Mouse (Mus musculus): ENCODE data around the gene Tmsb10. TPM values are rescaled to one million over a fixed set of nuclear protein-coding genes. Genes with fewer than 3 reads are reported as not detected.

Gene Tmsb10
- polyA plus RNA-seq, 1 experiment from 2014 or later, result 5,654 TPM

DNA sequence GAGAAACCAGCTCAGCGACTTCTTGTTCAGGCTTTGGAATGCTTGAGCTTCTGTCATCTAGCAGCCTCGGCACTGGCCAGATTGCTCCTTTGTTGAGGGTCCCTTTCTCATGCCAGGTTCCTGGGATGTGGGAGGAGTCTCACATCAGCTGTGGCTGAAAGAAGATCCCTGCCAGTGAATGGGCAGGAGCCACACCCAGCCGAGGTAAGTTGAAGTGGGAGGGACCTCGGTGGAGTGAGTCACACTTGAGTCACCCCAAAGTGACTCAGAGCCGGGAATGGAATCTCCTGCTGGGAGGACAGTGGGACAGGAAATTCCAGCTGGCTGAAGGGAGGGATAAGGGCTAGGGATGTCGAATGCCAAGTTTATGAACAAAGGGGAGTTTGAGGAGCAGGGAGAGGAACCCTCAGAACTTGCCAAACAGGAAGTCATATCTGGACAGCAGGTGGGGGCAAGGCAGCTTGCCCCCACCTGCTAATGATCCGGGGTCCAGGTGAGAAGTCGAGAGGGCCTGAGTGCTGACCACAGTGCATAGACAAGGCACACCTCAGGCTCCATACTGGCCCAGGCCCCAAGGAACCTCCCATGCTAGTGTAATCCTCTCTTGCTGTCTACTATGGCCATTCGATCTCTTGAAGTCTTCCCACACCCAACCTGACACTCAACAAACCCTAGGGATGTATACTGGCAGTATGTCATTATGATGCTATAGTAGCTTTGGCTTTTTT lies 31.6 kb downstream of the Tmsb10 start:
- H3K9me3 ChIP-seq (ENCODE audit: control insufficient read depth, low read length), result no peaks in the 10 kb centered on the region
- H3K27me3 ChIP-seq (ENCODE audit: control insufficient read depth, insufficient read depth, low read length), result no peaks in the 10 kb centered on the region
- H3K4me2 ChIP-seq (ENCODE audit: low read depth, low read length), result no peak overlapping the region
- 18% methylated on average over 9 of the region's 9 CpGs for WGBS
- H3K9ac ChIP-seq (replicated peaks; ENCODE audit: low read depth, low read length), result no peak overlapping the region
- H3K36me3 ChIP-seq (ENCODE audit: control insufficient read depth, insufficient read depth, low read length), result no peaks in the 10 kb centered on the region
- no peaks in the 10 kb centered on the region for H3K4me1 ChIP-seq (ENCODE audit: control insufficient read depth, insufficient read depth, low read length)
- no peak overlapping the region for H3K27ac ChIP-seq (ENCODE audit: low read depth, low read length)
- ATAC-seq (ENCODE audit: low read depth), result no peak
- no peak overlapping the region for H3K4me3 ChIP-seq (ENCODE audit: low read depth, low read length)

DNA sequence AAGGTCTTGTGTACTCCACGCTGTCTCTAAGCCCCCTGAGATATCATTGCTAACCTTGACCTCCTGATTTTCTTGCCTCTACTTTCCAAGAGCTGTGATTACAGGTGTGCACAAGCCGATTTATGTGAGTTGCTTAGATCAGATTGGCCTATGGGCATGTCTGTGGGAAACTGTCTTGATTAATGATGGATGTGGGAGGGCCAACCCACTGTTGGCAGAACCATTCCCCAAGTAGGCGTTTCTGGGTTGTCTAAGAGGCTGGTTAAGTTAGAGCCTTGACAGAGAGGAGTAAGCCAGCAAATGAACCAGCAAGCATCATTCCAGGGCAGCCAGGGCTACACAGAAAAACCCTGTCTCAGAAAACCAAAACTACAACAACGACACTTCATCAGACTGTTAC lies 32.5 kb downstream of the Tmsb10 start:
- no peaks in the 10 kb centered on the region for H3K36me3 ChIP-seq (ENCODE audit: control insufficient read depth, insufficient read depth, low read length)
- H3K9me3 ChIP-seq (ENCODE audit: control insufficient read depth, low read length), result no peaks in the 10 kb centered on the region
- H3K9ac ChIP-seq (replicated peaks; ENCODE audit: low read depth, low read length), result no peak overlapping the region
- no peak overlapping the region for H3K4me3 ChIP-seq (ENCODE audit: low read depth, low read length)
- no peaks in the 10 kb centered on the region for H3K27me3 ChIP-seq (ENCODE audit: control insufficient read depth, insufficient read depth, low read length)
- no peak overlapping the region for H3K4me2 ChIP-seq (ENCODE audit: low read depth, low read length)
- H3K27ac ChIP-seq (ENCODE audit: low read depth, low read length), result no peak overlapping the region
- 88% methylated on average over 4 of the region's 4 CpGs for WGBS
- no peaks in the 10 kb centered on the region for H3K4me1 ChIP-seq (ENCODE audit: control insufficient read depth, insufficient read depth, low read length)
- ATAC-seq (ENCODE audit: low read depth), result no peak

DNA sequence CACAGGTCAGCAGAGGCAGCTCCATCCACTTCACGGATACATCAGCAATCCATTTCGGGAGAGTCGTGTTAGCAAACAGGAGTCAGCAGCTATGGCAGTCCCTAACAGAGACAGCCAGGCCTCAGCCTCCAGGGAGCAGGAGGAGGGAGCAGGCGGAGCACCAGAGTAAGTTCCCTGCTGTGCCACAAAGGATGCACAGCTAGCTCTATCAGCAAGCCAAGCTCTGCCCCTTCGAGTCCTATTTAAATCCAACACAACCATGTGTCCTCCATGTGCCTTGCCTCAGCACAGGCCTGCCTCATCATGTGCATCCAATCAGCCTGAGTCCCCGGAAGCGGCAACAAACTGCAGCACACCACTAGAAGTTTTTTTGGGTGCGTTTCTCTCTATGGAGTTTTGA lies 35.2 kb downstream of the Tmsb10 start:
- H3K4me2 ChIP-seq (ENCODE audit: low read depth, low read length), result no peak overlapping the region
- H3K27me3 ChIP-seq (ENCODE audit: control insufficient read depth, insufficient read depth, low read length), result no peaks in the 10 kb centered on the region
- no peak for ATAC-seq (ENCODE audit: low read depth)
- no peak overlapping the region for H3K9ac ChIP-seq (replicated peaks; ENCODE audit: low read depth, low read length)
- H3K4me3 ChIP-seq (ENCODE audit: low read depth, low read length), result no peak overlapping the region
- no peaks in the 10 kb centered on the region for H3K36me3 ChIP-seq (ENCODE audit: control insufficient read depth, insufficient read depth, low read length)
- no peaks in the 10 kb centered on the region for H3K4me1 ChIP-seq (ENCODE audit: control insufficient read depth, insufficient read depth, low read length)
- no peak overlapping the region for H3K27ac ChIP-seq (ENCODE audit: low read depth, low read length)
- WGBS, result 86% methylated on average over 8 of the region's 8 CpGs
- H3K9me3 ChIP-seq (ENCODE audit: control insufficient read depth, low read length), result no peaks in the 10 kb centered on the region

DNA sequence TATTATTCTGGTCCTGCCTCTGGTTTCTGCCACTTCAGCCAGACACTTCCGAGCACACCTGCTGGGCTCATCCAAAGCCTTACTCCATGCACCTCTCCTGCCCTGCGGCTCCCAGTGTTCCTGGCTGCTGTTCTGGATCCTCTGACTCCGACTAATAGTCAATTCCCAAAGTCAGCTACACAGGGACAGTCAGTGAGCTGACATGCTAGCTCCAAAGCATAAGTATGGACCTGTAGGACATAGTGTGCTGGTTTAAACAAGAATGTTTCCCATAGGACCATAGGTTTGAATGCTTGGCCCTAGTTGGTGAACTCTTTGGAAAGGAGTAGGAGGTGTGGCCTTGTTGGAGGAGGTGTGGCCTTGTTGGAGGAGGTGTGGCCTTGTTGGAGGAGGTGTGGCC lies 37.5 kb downstream of the Tmsb10 start:
- Histone ChIP-seq H3K4me2 (ENCODE audit: low read depth, low read length) (no peak overlapping the region), H3K9me3 (ENCODE audit: control insufficient read depth, low read length) (no peaks in the 10 kb centered on the region), H3K4me1 (ENCODE audit: control insufficient read depth, insufficient read depth, low read length) (no peaks in the 10 kb centered on the region), H3K4me3 (ENCODE audit: low read depth, low read length) (no peak overlapping the region), H3K9ac (replicated peaks; ENCODE audit: low read depth, low read length) (no peak overlapping the region), H3K36me3 (ENCODE audit: control insufficient read depth, insufficient read depth, low read length) (no peaks in the 10 kb centered on the region), H3K27ac (ENCODE audit: low read depth, low read length) (no peak overlapping the region), H3K27me3 (ENCODE audit: control insufficient read depth, insufficient read depth, low read length) (no peaks in the 10 kb centered on the region)
- WGBS, result 86% methylated on average over 3 of the region's 3 CpGs
- no peak for ATAC-seq (ENCODE audit: low read depth)

DNA sequence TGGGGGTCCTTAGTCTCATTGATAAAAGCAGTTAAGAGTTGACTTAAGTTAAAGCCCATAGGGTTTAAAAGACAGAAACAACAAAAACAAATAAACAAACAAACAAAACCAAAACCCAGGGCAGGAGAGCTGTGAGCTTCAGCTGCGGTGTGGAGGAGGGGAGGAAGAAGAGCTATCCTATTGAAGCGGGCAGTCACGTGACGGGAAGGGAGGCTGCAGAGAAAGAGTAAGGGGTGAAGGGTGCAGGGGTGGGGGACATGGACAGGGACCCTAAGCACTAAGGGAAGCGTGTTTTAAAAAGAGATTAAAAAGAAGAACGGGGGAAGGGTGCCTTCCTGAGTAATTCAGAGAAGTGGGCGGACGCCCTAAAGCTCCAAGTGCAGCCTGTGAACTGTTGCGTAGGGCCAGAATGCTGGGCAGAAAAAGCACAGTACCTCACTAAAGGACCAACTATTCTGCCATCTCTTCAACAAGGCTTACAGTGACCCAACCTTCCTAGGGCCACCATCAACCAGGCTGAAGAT lies 40.0 kb downstream of the Tmsb10 start:
- Histone ChIP-seq H3K9me3 (ENCODE audit: control insufficient read depth, low read length) (no peaks in the 10 kb centered on the region), H3K36me3 (ENCODE audit: control insufficient read depth, insufficient read depth, low read length) (no peaks in the 10 kb centered on the region), H3K9ac (replicated peaks; ENCODE audit: low read depth, low read length) (no peak overlapping the region), H3K27me3 (ENCODE audit: control insufficient read depth, insufficient read depth, low read length) (no peaks in the 10 kb centered on the region), H3K27ac (ENCODE audit: low read depth, low read length) (no peak overlapping the region), H3K4me1 (ENCODE audit: control insufficient read depth, insufficient read depth, low read length) (no peaks in the 10 kb centered on the region), H3K4me3 (ENCODE audit: low read depth, low read length) (no peak overlapping the region), H3K4me2 (ENCODE audit: low read depth, low read length) (no peak overlapping the region)
- WGBS, result 75% methylated on average over 9 of the region's 9 CpGs
- ATAC-seq (ENCODE audit: low read depth), result no peak

DNA sequence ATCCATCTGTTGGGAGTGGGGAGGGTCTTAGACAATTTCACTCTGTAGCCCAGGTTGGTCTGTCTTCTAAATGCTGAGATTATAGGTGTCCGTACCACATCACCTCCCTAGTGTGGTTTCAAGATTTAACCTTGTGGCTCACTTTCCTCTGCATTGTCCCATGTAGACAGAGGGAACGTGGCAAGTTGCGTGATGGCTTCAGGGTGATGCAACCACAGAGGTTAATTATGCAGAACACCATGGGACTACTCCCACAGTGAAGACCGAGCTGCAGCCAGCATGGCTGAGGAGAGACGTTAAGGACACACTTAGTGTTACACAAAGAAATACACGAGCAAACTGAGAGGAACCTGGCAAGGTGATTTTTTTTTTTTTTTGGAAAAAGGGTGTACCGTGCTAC lies 42.2 kb downstream of the Tmsb10 start:
- H3K9me3 ChIP-seq (ENCODE audit: control insufficient read depth, low read length), result no peaks in the 10 kb centered on the region
- no peak overlapping the region for H3K9ac ChIP-seq (replicated peaks; ENCODE audit: low read depth, low read length)
- H3K4me1 ChIP-seq (ENCODE audit: control insufficient read depth, insufficient read depth, low read length), result no peaks in the 10 kb centered on the region
- no peak overlapping the region for H3K4me2 ChIP-seq (ENCODE audit: low read depth, low read length)
- H3K27me3 ChIP-seq (ENCODE audit: control insufficient read depth, insufficient read depth, low read length), result no peaks in the 10 kb centered on the region
- ATAC-seq (ENCODE audit: low read depth), result no peak
- H3K36me3 ChIP-seq (ENCODE audit: control insufficient read depth, insufficient read depth, low read length), result no peaks in the 10 kb centered on the region
- H3K27ac ChIP-seq (ENCODE audit: low read depth, low read length), result no peak overlapping the region
- WGBS, result 82% methylated on average over 7 of the region's 7 CpGs
- H3K4me3 ChIP-seq (ENCODE audit: low read depth, low read length), result no peak overlapping the region

DNA sequence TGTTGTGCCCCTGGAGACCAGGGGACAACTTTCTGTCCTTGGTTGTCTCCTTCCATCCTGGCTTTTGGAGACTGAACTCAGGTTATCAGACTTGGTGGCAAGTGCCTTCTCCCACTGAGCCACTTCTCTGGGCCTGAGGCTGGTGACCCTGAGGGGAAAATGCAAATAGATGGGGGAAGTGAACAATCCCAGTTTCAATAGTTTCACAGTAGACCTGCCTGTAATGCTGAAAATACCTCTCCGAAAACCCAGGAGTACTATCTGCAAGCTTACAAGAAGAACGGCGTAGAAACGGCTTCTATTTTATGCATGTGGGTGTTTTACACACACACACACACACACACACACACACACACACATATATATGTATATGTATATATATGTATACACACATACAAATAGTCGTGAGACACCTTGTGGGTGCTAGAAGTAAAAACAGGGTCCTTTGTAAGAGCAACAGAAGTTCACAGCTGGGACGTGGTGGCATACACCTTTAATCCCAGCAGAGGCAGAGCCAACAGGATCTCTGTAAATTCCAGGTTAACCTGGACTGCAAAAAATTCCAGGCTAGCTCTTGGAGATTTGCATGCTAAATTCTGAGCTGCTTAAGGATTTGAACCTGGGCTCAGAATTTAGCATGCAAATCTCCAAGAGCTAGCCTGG lies 44.3 kb downstream of the Tmsb10 start:
- Histone ChIP-seq H3K36me3 (ENCODE audit: control insufficient read depth, insufficient read depth, low read length) (no peaks in the 10 kb centered on the region), H3K4me3 (ENCODE audit: low read depth, low read length) (no peak overlapping the region), H3K27me3 (ENCODE audit: control insufficient read depth, insufficient read depth, low read length) (no peaks in the 10 kb centered on the region), H3K27ac (ENCODE audit: low read depth, low read length) (no peak overlapping the region), H3K9ac (replicated peaks; ENCODE audit: low read depth, low read length) (no peak overlapping the region), H3K4me2 (ENCODE audit: low read depth, low read length) (no peak overlapping the region), H3K4me1 (ENCODE audit: control insufficient read depth, insufficient read depth, low read length) (no peaks in the 10 kb centered on the region), H3K9me3 (ENCODE audit: control insufficient read depth, low read length) (no peaks in the 10 kb centered on the region)
- 87% methylated on average over 6 of the region's 6 CpGs for WGBS
- ATAC-seq (ENCODE audit: low read depth), result no peak

DNA sequence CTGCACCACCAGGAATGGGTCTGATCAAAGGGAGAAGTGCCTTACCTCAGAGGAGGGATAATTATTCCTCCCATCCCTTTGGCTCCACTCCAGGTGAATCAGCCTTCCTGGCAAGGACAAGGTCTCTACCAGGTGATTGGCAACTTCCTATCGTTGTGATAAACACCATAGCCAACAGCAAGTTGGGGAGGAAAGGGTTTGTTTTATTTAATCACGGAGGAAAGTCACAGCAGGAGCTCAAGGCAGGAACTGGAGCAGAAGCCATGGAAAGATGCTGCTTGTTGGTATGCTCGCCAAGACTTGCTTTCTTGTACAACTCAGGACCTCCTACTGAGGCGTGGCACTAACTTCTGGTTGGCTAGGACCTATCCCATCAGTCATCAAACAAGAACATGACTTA lies 47.3 kb downstream of the Tmsb10 start:
- WGBS, result 61% methylated on average over 4 of the region's 4 CpGs

More for the DNA sequence above, 47.3 kb downstream of the Tmsb10 start:
- Histone ChIP-seq H3K9me3 (ENCODE audit: control insufficient read depth, low read length) (no peaks in the 10 kb centered on the region), H3K27ac (ENCODE audit: low read depth, low read length) (no peak overlapping the region), H3K9ac (replicated peaks; ENCODE audit: low read depth, low read length) (no peak overlapping the region), H3K36me3 (ENCODE audit: control insufficient read depth, insufficient read depth, low read length) (no peaks in the 10 kb centered on the region), H3K4me2 (ENCODE audit: low read depth, low read length) (no peak overlapping the region), H3K27me3 (ENCODE audit: control insufficient read depth, insufficient read depth, low read length) (no peaks in the 10 kb centered on the region), H3K4me3 (ENCODE audit: low read depth, low read length) (no peak overlapping the region), H3K4me1 (ENCODE audit: control insufficient read depth, insufficient read depth, low read length) (no peaks in the 10 kb centered on the region)
- ATAC-seq (ENCODE audit: low read depth), result no peak
